Mouse (Mus musculus): Measurements from ENCODE around the gene Cnot6.

DNA sequence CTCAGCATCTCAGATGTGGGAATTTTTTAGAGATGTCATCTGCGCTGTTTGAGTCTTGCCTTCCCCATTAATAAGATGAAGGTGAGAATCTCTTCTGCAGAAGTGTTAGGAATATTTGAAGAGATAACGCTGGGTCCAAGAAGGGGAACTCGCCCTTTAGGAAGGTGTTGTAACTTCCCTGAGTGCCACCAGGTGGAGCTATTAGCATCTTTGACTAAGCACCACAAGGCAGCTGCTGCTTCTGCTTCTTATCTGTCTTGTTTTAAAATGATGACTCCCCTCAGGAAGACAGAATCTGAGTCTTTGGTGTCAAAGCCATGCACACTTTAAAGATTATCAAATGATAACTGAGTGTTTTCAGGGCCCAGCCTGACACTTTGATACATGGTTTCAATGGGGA is 15.4 kb upstream of the Cnot6 start:
- TF ChIP-seq POLR2A (IDR thresholded peaks at IDR 0.05; ENCODE audit: extremely low read depth, insufficient read depth, low read length) = no peak
- TF ChIP-seq CTCF (IDR thresholded peaks at IDR 0.05; ENCODE audit: extremely low read depth, insufficient read depth, low read length) = peak; percentile 90
